ENCODE assay signal across 30 mouse cellular contexts in the genomic region with DNA sequence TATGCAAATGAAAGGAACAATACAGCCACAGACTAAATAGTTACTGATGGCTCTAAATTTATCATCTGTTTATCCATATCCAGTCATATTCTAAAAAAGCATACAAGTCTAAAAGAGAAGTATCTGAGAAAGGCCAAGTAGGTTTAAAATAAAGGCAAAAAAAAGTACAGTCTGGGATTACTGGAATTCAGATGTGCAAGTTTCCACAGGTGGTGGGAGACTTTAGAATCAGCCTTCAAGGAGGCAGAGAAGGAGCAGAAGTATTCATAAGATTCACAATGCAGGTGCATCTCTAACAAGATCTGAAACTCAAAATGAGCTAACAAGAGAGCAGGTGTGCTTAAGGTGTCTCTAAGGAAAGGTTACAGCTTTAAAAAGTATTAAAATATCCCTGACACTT.
"Had no signal": no experiment of that assay in that cellular context is flagged by ENCODE, and none has a peak within 500 bp of the region (broad histone marks: within the 10 kb centered on the region; RNA-seq: fewer than 3 reads in every experiment).

No protein-coding gene starts in this region.

- H3K36me3 ChIP-seq: limb, embryonic 10.5 days; limb, embryonic 12.5 days; limb, embryonic 13.5 days; limb, embryonic 15.5 days; liver, embryonic 12.5 days; liver, embryonic 13.5 days; liver, embryonic 15.5 days; lung, embryonic 15.5 days; midbrain, embryonic 10.5 days; midbrain, embryonic 12.5 days; midbrain, embryonic 13.5 days; neural tube, embryonic 12.5 days had no signal

- H3K27ac ChIP-seq: limb, embryonic 10.5 days; limb, embryonic 12.5 days; limb, embryonic 13.5 days; limb, embryonic 15.5 days; liver, embryonic 12.5 days; liver, embryonic 13.5 days; liver, embryonic 14.5 days; liver, embryonic 15.5 days; lung, embryonic 15.5 days; macrophage; midbrain, embryonic 10.5 days; midbrain, embryonic 12.5 days; midbrain, embryonic 13.5 days; neural tube, embryonic 12.5 days had no signal

- H3K4me3 ChIP-seq: limb, embryonic 10.5 days; limb, embryonic 12.5 days; limb, embryonic 13.5 days; limb, embryonic 15.5 days; liver, embryonic 12.5 days; liver, embryonic 13.5 days; liver, embryonic 15.5 days; lung, embryonic 15.5 days; megakaryocyte, embryonic 14.5 days; midbrain, embryonic 10.5 days; midbrain, embryonic 12.5 days; midbrain, embryonic 13.5 days; myocyte; neural tube, embryonic 12.5 days had no signal

- H3K9me3 ChIP-seq: limb, embryonic 10.5 days; limb, embryonic 12.5 days; limb, embryonic 13.5 days; limb, embryonic 15.5 days; liver, embryonic 12.5 days; liver, embryonic 13.5 days; liver, embryonic 15.5 days; lung, embryonic 15.5 days; midbrain, embryonic 10.5 days; midbrain, embryonic 12.5 days; midbrain, embryonic 13.5 days; neural tube, embryonic 12.5 days had no signal

- H3K27me3 ChIP-seq: limb, embryonic 12.5 days; limb, embryonic 13.5 days; limb, embryonic 15.5 days; liver, embryonic 12.5 days; liver, embryonic 13.5 days; liver, embryonic 15.5 days; lung, embryonic 15.5 days; megakaryocyte, embryonic 14.5 days; midbrain, embryonic 12.5 days; midbrain, embryonic 13.5 days; neural tube, embryonic 12.5 days had no signal

- DNase-seq: left cerebral cortex, postnatal 4 days; liver; liver, embryonic 13.5 days; liver, postnatal 0 days; lung, adult 18-20 months; lung, adult 2 months; lung, embryonic 14.5 days; lung, postnatal 10 days; lung, postnatal 14 days; lung, postnatal 36 days; lung, postnatal 4 days; midbrain, embryonic 14.5 days had no signal

- H3K4me1 ChIP-seq: limb, embryonic 10.5 days; liver, embryonic 12.5 days; liver, embryonic 13.5 days; liver, embryonic 15.5 days; lung, embryonic 15.5 days; megakaryocyte, embryonic 14.5 days; midbrain, embryonic 12.5 days; neural tube, embryonic 12.5 days had no signal

- H3K4me2 ChIP-seq: limb, embryonic 12.5 days; limb, embryonic 13.5 days; limb, embryonic 15.5 days; liver, embryonic 11.5 days; liver, embryonic 12.5 days; liver, embryonic 13.5 days; liver, embryonic 15.5 days; lung, embryonic 14.5 days; lung, embryonic 15.5 days; midbrain, embryonic 12.5 days; midbrain, embryonic 13.5 days; neural tube, embryonic 12.5 days had no signal

- H3K9ac ChIP-seq: limb, embryonic 12.5 days; limb, embryonic 13.5 days; limb, embryonic 15.5 days; liver, embryonic 12.5 days; liver, embryonic 13.5 days; liver, embryonic 14.5 days; liver, embryonic 15.5 days; liver, postnatal 0 days; lung, embryonic 14.5 days; lung, embryonic 15.5 days; midbrain, embryonic 12.5 days; midbrain, embryonic 13.5 days; neural tube, embryonic 12.5 days had no signal

- ATAC-seq: liver, embryonic 12.5 days; liver, postnatal 0 days; lung, postnatal 0 days; midbrain, embryonic 13.5 days; midbrain, embryonic 16.5 days had no signal
